Mouse (Mus musculus) layer of hippocampus, postnatal 14 days (tissue): Measurements from ENCODE around the gene Tef. TPM values are rescaled to one million over a fixed set of nuclear protein-coding genes. Genes with fewer than 3 reads are reported as not detected.

ENCODE experiments used
- DNase-seq, 2 experiments: peaks; one replicate each; pipeline ENCODE4 v3.0.0; 2021 to 2022; ENCODE audit warnings: low spot score in 2 of 2, mixed read lengths in 1 of 2
- long read RNA-seq, 2 experiments: library from polyadenylated mRNA; stranded (forward); transcript quantifications; one replicate each; pipeline ENCODE4 v2.0.0; 2021
- total RNA-seq, 2 experiments: library from RNA; stranded (reverse); gene quantifications; 2 replicates each; pipeline ENCODE4 v1.2.3; 2021

Gene Tef
- 100 to 1,000 TPM; 184 TPM for total RNA-seq
- long read RNA-seq, experiment 1, full-length matches to known transcripts, result 89 of 127 reads
- long read RNA-seq, experiment 1, partial matches to known transcripts, result 37 of 127 reads
- long read RNA-seq, experiment 1, other reads (novel, unspliced or antisense), result 1 of 127 reads
- long read RNA-seq, experiment 2, full-length matches to known transcripts, result 106 of 155 reads
- long read RNA-seq, experiment 2, partial matches to known transcripts, result 45 of 155 reads
- long read RNA-seq, experiment 2, other reads (novel, unspliced or antisense), result 4 of 155 reads

DNA sequence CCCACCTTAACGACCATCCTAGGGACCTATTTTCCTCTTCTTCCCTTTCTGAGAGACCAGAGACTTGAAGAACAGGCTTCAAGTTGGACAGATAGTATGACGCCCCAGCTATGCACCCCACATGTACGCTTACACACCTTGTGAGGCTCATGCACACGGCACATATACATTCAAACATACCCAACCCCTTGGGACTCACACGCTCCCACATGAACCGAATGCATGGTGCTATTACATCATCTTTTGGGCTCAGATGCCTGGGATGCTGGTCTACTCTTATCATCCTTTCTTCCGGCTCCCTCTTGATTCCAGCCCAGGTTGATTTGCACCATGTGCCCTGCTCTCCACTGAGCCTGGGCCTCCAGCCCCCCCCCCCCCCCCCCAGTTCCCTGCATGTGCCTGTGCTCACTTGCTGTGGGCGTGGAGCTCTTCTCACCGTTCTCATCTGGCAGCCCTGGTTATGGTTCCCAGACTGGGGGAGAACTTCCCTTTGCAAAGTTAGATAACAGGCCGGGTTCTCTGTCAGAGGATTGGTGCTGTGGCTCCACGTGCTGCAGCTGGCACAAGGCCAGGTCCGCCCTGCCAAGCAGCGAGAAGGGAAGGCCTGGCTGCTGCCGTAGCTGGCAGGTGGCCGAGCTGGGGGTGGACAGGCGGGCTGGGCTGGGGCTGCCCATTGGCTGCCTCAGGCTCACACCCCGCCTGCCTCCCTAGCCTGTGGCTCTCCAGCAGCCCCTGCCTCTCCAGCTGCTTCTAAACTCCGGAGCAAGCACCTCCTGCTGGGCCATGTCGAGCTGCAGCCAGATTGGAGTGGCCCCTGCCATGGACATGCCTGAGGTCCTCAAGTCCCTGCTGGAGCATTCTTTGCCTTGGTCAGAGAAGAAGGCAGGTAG is at the start of gene Tef:
Gene Tef (plus strand): TSS at position 421 of the 890 bp plus-strand sequence.
- peak; percentile 100 for DNase-seq

DNA sequence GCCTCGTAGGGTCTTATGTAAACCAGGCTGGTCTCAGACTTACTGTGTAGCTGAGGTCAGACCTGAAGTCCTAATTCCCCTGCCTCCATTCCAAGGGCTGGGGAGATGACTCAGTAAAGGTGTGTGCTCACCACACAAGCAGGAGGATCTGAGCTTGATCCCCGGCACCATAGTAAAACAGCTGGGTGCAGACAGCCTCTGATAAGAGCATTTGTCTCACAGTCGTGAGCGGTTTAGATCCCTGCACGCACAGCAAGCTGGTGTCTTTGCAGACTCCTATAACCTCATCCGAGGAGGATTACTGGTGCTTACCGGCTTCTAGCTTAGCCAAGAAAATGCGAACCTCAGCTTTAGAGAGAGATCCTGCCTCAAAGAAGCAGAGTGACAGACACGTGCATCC is 48.6 kb upstream of the Tef start:
- DNase-seq, result no peak

DNA sequence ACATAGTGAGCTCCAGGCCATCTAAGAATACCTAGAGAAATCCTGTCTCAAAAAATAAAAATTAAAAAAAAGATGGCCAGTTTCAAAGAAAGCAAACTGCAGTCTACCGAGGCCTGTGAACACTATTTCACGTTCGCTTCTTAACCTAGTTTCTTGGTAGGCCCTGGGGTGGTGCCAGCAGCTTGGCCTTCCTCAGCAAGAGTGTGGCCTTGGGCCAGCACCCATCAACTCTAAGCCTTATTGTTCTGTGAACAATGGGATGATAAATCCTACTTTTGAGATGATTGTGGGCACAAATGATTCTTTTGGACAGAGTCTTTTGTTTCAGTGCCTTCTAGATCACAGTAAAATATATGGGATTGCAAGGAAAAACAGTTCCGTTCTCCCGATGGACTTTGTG is 43.5 kb upstream of the Tef start:
- no peak for DNase-seq

DNA sequence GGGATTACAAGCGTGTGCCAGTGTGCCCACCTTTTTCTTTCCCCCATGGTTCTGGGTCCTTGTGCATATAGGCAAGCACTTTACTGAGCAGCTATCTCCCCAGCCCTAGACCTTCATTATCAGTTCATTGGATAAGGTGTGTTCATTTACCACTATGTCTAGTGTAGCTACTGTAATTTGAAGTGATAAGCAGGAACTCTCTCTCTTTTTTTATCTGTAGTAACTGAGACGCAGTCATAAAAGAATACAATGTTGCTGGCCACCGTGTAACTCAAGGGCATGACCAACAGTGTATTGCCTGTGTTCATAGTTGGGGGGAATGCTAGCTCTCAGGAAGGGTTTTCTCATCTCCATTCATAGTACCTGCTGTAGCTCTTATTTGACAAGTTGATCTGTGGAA is 42.7 kb upstream of the Tef start:
- DNase-seq, result no peak

DNA sequence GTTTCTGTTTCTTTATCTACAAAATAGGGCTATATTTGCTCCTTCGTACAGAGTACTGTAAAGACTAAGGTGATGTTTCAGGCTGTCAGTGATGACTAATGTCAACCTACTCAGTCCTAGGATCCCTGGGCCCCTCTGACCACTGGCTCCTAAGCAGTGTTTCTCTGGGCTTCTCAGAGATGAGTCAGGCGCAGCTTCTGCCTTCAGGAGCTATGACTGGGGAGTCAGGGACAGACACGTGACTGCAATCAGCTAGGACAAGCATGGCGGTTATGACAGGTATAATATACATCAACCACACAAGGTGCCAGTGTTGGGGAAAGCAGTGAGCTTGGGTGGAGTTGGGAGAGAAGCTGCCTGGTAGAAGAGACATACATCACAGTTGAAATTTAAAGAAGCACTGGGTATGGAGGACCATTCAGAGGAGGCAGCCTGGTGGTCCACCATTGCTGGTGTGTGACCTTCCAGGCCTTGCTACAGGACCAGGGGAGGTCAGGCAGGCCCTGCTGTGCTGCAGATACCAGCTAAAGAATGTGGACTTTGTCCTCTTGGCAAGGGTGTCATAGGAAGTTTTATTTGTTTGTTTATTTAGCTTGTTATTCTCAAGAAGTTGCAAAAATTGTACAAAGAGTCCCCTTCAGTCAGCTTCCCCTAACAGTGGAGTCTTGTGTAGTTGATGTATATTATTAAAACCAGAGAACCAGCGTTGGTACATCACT is 41.7 kb upstream of the Tef start:
- no peak for DNase-seq

DNA sequence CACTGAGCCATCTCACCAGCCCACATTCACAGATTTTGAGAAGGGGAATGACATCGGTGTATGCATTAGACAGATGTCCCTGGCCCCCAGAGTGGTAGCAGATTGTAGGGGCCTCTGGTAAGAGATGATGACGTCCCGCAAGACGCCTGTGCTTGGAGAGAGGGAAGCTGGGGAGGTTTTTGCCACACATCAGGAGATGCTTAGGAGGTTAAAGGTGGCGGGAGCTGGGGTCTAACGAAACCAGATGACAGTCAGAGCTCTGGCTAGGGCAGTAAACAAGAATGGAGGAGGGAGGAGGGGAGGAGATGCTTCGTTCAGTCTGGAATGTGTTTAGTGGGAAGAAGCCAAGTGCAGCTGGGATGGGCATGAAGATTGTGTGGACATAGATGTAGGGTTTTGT is 40.8 kb upstream of the Tef start:
- no peak for DNase-seq

DNA sequence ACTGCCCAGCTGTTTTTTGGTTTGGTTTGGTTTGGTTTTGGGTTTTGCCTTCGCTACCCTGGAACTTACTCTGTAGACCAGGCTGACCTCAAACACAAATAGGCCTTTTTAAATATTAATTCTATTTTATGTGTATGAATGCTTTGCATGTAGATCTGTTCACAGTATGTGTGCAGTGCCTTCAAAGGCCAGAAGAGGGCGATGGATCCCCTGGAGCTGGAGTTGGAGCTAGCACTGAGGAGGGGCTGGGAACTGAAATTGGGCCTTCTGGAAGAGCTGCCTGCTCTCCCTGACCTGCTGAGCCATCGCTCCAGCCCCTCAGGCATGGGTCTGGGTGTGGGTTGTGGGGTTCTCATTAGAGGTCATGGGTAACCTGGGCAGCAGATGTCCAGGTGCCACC is 40.3 kb upstream of the Tef start:
- no peak for DNase-seq

DNA sequence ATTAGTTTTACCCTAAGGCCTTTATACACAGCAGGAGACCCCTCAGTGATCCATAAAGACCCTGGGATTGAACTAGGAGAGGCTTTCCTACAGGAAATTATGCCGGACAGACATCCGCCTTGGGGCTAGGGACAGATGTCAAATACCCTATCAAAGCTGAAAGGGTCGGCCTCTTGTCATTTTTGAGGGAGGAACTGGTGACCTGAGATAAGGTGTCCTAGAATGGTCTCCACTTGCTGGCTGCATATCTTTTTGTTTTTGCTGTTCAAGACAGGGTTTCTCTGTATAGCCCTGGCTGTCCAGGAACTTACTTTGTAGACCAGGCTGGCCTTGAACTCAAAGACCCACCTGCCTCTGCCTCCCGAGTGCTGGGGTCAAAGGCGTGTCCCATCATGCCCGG is 37.6 kb upstream of the Tef start:
- no peak for DNase-seq

DNA sequence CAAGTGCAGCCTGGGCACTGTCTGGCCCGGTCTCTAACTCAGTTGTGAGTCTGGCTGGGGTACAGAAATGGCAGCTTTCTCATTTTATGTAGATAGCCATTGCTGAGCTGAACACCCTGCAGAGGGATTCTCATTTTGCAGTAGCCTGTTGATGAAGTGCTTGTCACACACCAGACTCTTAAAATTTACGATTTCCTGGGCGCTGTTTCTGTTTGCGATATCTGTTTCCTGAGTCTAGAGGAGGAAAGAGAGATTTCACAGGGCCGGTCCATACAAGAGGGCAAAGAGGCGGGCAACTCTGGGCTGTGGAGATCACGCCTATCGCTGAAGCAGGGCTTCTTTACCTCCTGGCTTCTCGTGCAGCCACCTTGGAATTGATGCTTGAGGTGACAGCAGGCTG is 36.6 kb upstream of the Tef start:
- no peak for DNase-seq

DNA sequence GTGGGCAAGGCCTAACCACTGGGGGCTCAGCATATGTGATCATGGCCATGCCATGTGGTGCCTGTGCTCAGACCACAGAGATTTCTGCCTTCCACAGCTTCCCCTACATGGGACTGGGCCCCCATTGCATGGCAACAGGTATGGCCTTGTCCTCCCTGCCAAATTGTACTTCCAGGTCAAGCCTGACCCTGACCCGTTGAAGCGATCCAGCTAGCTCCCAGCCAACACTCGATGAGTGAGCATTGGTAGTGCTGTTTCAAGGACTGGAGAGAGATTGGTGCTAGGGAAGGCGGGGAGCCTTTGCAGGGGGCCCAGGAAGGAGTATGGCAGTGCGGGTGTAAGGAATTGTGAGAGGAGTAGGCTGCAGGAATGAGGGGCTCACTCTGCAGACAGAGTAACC is 35.8 kb upstream of the Tef start:
- no peak for DNase-seq

DNA sequence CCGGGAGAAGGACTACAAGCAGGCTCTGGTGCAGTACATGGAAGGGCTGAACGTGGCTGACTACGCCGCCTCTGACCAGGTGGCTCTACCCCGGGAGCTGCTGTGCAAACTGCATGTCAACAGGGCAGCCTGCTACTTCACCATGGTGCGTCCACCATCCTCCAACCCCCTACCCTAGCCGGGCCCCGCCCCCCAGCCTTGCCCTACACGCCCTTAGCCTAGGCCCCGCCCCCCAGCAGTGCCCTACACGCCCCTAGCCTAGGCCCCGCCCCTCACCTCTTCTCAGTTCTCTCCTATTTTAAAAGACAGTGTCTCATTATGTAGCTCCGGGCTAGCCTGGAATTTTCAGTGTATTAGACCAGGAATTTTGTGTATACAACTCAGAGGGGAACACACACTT is 33.2 kb upstream of the Tef start:
- no peak for DNase-seq

DNA sequence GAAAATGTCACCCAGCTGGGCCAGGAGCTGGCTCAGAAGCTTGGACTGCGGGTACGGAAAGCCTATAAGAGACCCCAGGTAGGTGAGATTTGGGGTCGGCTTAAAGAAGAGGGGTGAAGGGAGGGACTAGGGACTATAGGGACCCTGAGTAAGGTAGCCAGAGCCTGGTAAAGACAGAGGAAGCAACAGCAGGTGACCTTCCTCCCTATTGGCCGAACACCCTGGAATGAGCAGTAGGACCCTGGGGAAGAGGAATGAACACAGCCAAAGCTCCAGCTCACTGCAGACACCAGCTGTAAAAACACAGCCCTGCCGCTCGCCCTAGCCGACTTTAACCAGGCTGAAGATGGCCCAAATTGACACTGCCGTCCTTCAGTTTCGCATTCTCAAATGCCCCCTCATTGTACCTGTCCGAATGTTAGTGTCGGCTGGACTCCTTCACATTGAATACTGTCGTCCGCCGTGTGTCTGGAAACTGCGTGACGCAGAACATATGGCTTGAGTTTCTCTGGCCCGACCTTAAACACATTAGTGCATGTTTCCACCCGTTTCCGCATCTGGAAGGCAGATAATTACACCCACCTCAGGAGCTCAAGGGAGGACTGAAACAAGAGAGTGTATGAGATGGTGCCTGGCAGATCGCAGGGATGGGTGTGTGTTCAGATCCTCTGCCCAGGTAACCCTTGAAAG is 29.6 kb upstream of the Tef start:
- no peak for DNase-seq

DNA sequence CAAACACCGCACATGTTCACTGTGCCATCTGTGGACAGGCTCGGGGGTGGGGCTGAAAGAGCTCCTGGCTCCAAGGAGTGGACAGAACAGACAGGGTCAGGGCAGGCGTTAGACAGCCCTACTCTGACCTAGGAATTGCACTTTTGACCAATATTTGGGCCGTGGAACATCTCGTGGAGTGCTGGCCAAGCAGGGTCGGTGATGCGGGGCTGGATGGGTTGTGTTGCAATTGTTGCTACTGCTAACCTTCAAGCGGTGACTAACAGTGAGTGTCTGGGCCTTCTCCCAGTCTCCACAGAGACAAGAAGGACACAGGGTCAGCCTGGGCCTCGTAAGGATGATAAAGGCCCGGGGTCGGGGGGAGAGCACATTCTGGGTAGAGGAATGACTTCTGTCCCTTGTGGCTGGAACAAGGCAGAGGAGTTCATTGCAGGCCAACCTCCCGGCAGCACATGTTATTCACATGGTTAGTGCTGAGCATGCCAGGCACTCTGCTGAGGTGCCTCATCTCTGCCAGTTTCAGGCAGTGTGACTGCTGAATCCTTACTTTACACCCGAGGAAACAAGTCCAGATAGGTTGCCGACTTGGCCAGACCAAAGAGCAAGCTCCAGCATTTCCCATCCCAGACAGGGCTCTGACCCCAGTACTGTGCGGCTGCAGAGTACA is 27.6 kb upstream of the Tef start:
- no peak for DNase-seq

DNA sequence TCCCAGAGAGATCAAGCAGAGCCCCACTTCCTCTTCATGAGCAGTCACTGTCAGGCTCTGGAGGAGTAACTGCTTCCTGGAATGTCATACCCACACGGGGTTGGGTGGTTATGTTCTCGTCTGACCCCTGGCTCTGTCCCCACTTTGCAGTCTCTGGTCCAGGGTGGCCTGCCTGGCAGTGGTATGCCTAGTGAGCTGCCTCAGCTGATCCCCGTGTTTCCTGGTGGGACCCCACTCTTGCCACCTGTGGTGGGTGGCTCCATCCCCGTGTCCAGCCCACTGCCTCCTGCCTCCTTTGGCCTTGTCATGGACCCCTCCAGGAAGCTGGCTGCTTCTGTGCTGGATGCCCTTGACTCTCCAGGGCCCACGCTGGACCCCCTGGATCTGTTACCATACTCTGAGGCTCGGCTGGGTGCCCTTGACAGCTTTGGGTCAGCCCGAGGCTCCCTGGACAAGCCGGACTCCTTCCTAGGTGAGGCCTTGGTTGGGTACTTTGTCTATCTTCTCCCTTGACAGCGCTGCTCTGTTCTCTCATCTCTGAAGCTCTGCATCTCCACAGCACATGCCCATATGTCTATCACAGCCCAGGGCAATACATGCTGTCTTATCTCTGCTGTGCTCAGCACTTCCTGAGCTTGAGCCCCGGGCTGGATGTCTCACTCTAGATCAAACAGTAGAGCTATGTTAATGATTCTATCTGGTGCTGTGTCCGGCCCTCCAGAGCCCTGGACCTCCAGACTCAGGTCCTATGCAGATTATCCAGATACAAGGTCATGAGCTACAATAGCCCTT is 25.4 kb upstream of the Tef start:
- DNase-seq, result no peak

DNA sequence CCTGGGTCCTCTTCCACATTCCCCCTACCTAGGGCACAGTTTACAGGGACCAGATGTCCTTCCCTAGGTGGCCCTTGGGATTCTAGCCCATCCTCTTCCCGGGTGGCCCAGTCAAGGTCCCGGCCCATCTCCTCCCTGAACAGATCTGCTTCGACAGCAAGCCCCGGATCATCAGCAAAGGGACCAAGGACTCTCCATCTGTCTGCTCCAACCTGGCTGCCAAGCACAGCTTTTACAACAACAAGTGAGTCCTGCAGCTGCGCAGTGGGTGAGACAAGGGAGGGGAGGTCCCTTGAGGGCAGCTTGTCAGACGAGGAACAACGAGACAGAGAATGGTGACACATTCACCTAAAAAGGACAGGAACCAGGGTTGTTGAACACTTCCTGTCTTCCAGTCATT is 20.4 kb upstream of the Tef start:
- DNase-seq, result peak; percentile 40 to 57

DNA sequence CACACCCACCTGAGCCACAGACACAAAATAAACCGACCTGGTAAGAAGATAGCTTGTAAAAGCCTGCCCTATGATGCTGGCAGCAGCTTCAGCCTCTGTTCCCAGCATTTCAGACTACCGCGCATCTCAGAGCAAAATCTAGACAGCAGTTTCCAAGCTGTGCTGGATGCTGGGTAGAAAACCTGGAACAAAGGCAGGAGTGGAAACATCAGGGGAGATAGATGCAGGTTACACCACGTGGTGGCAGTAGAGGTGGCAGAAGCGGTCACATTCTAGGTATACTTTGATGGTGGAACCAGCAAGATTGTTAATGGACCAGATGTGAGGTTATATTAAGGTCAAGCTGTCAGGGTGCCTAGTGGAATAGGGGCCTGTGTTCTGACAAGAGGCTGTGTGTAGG is 17.5 kb upstream of the Tef start:
- DNase-seq, result no peak

DNA sequence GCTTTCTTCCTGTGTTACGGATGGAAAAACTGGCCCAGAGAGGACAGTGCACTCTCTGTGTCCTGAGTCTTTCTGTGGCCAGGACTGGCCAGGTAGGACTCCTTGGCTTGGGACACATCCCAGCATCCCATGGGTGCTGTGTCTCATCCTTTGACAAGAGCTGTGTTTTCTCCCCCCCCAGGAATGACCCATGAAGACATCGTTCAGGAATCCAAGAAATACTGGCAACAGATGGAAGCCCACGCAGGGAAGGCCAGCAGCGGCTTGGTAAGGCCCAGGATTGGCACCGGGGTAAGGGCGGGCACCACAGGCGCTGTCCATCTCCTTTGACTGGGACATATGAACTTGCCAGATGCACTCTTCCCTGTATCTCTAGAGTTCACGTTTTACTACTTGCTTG is 16.5 kb upstream of the Tef start:
- no peak for DNase-seq

DNA sequence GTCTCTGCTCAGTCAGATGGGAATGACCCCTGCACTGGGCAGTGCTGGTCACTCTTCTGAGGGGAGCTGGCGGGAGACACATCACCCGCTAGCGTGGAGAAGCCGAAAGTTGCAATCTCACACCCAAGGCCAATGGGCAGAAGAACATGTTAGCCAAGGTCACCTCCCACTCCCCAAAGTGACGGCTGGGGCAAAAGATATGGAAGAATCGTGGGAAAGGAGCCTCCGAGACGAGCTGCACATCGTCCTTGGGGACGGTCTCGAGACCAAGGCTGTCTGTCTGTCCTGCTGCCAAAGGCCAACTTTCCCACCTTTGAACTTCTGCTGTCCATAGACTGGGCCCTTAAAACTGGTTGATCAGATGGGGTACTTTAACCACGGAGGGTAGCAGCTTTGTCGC is 14.7 kb upstream of the Tef start:
- DNase-seq, result no peak

DNA sequence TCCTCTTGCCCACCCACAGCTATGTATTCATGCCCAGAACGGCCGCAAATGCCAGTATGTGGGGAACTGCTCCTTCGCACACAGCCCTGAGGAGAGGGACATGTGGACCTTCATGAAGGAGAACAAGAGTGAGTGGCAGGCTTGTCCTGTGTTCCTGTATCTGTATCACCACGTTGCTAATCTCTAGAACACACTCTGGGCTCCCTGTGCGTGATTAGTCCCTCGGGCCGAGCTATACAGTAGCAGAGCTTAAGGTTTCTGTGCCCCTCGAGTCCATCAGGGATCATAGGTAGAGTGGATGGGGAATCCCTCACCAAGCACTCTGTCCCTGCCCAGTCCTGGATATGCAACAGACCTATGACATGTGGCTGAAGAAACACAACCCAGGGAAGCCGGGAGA is 9.8 kb upstream of the Tef start:
- DNase-seq, result no peak

DNA sequence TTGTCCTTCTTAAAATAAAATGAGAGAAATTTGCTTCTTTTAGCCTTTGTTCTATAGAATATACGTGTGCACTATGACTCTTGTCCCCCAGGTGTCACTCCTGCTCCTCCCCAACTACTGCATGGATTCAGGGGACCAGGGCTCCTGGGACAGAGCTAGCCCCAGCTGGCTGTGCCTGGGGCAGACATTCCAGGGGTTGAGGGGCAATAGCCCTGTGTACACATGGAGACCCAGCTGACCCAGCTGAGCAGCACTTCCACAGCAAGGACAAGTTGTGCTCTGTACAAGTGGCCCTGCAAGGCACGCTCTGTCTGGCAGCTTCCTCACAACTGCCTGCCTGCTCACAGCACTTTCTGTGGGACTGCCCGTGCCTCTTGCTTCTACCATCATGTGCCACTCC is 6.0 kb upstream of the Tef start:
- DNase-seq, result no peak
